Mouse (Mus musculus): ENCODE data around the gene Ciao1. TPM values are rescaled to one million over a fixed set of nuclear protein-coding genes. Genes with fewer than 3 reads are reported as not detected.

Ciao1 gene
- total and polyA plus RNA-seq, 3 experiments = 60.9 to 79.0 (median 74.3) TPM

- peak overlapping the region; percentile 78 for H3K27ac ChIP-seq (ENCODE audit: insufficient read depth, low read depth)
- H3K9me3 ChIP-seq (replicated peaks; ENCODE audit: low read length) = no peaks in the 10 kb centered on the region
- TF ChIP-seq EP300 (IDR thresholded peaks at IDR 0.05; ENCODE audit: low read length) (no peak), USF1 (IDR thresholded peaks at IDR 0.05; ENCODE audit: low read depth, low read length) (no peak), ZMIZ1 (IDR thresholded peaks at IDR 0.05; ENCODE audit: low read depth, low read length) (peak; percentile 37; the same call in 1 of the 2 replicates), ELF1 (IDR thresholded peaks at IDR 0.05; ENCODE audit: low read depth, low read length) (no peak), SIN3A (IDR thresholded peaks at IDR 0.05; ENCODE audit: low read length) (peak; percentile 91), CHD2 (IDR thresholded peaks at IDR 0.05; ENCODE audit: low read length) (no peak), CTCF (conservative IDR thresholded peaks at IDR 0.05 in 1 of 2, IDR thresholded peaks at IDR 0.05 in 1 of 2; ENCODE audit: low read depth in 2 of 2, low read length in 2 of 2) (no peak), KAT2A (IDR thresholded peaks at IDR 0.05; ENCODE audit: insufficient replicate concordance, low read length) (no peak), ZC3H11A (IDR thresholded peaks at IDR 0.05; ENCODE audit: low read depth, low read length) (no peak), GABPA (IDR thresholded peaks at IDR 0.05; ENCODE audit: insufficient replicate concordance, low read depth, low read length) (no peak), IRF4 (IDR thresholded peaks at IDR 0.05; ENCODE audit: low read depth, low read length) (no peak), RCOR1 (conservative IDR thresholded peaks at IDR 0.05; ENCODE audit: low read depth, low read length) (no peak), POLR2AphosphoS2 (IDR thresholded peaks at IDR 0.05; ENCODE audit: low read depth, low read length) (no peak), ETS1 (conservative IDR thresholded peaks at IDR 0.05; ENCODE audit: low read depth, low read length) (no peak), MAX (IDR thresholded peaks at IDR 0.05; ENCODE audit: low read length) (no peak), NRF1 (IDR thresholded peaks at IDR 0.05; ENCODE audit: low read depth, low read length) (peak; percentile 90), TBP (conservative IDR thresholded peaks at IDR 0.05; ENCODE audit: low read depth, low read length) (0 out of 2 replicates have a peak, but pooled peaks have one; percentile 6), TCF12 (IDR thresholded peaks at IDR 0.05; ENCODE audit: low read depth, low read length) (no peak), RAD21 (IDR thresholded peaks at IDR 0.05; ENCODE audit: low read depth, low read length) (no peak), CHD1 (IDR thresholded peaks at IDR 0.05; ENCODE audit: low read depth, low read length) (no peak), POLR2A (IDR thresholded peaks at IDR 0.05; ENCODE audit: low read depth, low read length) (peak; percentile 65; the same call in 1 of the 2 replicates), JUND (conservative IDR thresholded peaks at IDR 0.05; ENCODE audit: low read depth, low read length) (no peak), E2F4 (IDR thresholded peaks at IDR 0.05; ENCODE audit: insufficient replicate concordance, low read depth, low read length) (no peak), NELFE (IDR thresholded peaks at IDR 0.05; ENCODE audit: low read depth, low read length) (peak; percentile 61)
- dilution Hi-C loops (cut with MboI; ENCODE audit: extremely low pct_ligation_motif_present, extremely low pct_unique_long_range_greater_than_20kb, low sequenced_read_pairs) = no loop called here
- peak; percentile 77 for DNase-seq (ENCODE audit: extremely low read depth)
- H3K4me1 ChIP-seq (ENCODE audit: control insufficient read depth in 1 of 2, insufficient read depth in 2 of 2) = peaks cover 3 to 36% of the 10 kb centered on the region in 2 experiments; a peak in 3 of 4 replicates
- peak overlapping the region; percentile 89 to 95 (median 94) for H3K4me3 ChIP-seq (replicated peaks in 1 of 3; ENCODE audit: low read depth in 2 of 3, low read length in 2 of 3, poor library complexity in 1 of 3)
- peak overlapping the region; percentile 95; the same call in 1 of the 2 replicates for H3K4me2 ChIP-seq (ENCODE audit: insufficient read depth, low read depth, poor library complexity, severe bottlenecking)
- H3K36me3 ChIP-seq (replicated peaks in 1 of 2; ENCODE audit: control insufficient read depth in 1 of 2, insufficient read depth in 1 of 2, low read length in 1 of 2) = peaks cover 0 to 23% of the 10 kb centered on the region in 2 experiments
- H3K9ac ChIP-seq (ENCODE audit: insufficient read depth, low read depth) = peak overlapping the region; percentile 75
- in situ Hi-C loops (cut with MboI; ENCODE audit: low pct_ligation_motif_present, low pct_unique_long_range_greater_than_20kb, low sequenced_read_pairs) = no loop called here
- H3K27me3 ChIP-seq (replicated peaks) = no peaks in the 10 kb centered on the region
- H3K79me2 ChIP-seq (replicated peaks; ENCODE audit: control insufficient read depth, extremely low read depth, insufficient read depth, poor library complexity, severe bottlenecking) = peaks cover 41% of the 10 kb centered on the region
Observed at GRCm38 (mm10) chr2:127270300-127271041, 22.9 kb upstream of the Ciao1 start.

All from CH12.LX (cell line).